Mouse (Mus musculus): ENCODE data around the gene Bnip3.

DNA sequence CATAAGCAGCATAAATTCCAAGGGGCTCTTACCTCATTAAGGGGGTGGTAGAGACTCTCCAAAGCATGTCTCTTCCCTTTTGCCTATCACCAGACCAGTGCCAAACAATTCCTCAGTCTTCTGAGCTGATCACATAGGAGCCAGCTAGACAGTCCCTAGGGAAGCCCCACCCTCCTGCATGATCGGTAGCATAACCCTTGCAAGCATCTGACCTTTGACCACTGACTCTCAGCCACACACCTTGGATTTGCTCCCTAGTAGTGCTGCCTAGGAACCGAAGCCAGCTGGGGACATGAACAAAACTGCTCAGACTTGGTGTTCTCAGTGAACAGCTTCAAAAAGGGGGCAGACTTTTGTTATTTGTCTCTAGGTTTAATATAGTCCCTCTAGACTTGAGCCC lies 11.2 kb downstream of the Bnip3 start:
- no peak for TF ChIP-seq CTCF (IDR thresholded peaks at IDR 0.05; ENCODE audit: low read depth)
- no peak for TF ChIP-seq EP300 (optimal IDR thresholded peaks at IDR 0.05)

All from stomach, postnatal 0 days (tissue).